Mouse (Mus musculus) small intestine, adult 2 months (tissue): ENCODE data around the gene Casq2.

Source experiments
- CTCF ChIP-seq: fragments of 200-500 bp; IDR thresholded peaks from 2 replicates; pipeline ENCODE4 v1.5.1; 2012; ENCODE audit warnings: low read depth, mild to moderate bottlenecking, control low read depth, inconsistent platforms, low read length, moderate library complexity, mixed read lengths; ENCODE audit not compliant: insufficient replicate concordance, insufficient read length; ENCODE audit errors: extremely low read depth
- POLR2A ChIP-seq: fragments of 200-500 bp; IDR thresholded peaks from 2 replicates; pipeline ENCODE4 v1.6.1; 2012; ENCODE audit warnings: low read depth, mild to moderate bottlenecking, control low read depth, inconsistent platforms, low read length, moderate library complexity

DNA sequence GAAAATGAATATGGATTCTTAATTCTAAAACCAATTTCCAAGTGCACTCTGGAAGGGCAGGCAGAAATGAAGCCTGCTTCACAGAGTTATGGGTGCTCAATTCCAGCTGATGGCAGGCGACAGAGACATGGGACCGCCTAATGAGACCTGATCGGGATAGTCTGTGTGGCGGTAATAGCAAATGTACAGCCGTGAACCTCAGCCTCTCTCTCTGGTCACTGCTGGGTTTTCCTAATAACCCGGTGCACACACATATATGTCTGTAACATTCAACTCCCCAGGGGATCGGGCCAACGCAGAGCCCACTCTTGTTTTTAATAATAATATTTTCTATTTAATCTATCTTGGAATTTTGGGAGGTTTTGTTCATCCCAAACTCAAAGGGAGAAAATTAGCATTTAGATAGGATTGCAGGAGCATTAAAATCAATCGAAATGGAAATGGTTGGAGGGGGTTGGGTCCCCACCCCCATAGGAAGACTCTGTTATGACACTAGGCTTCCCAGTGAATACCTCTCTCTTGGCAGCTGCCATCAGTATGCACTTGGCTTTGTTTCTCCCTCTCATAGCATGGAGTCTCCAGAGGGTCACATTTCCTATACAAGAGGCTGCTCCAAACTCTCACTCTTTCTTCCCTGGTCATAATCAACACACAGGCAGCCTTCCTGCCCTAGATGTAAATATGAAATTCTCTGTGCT lies 45.6 kb downstream of the Casq2 start:
- TF ChIP-seq POLR2A (no peak), CTCF (no peak)
